Mouse (Mus musculus) erythroblast, adult 5-6 weeks (primary cell): ENCODE results near the gene Klhl5. TPM values are rescaled to one million over a fixed set of nuclear protein-coding genes. Genes with fewer than 3 reads are reported as not detected.
A peak's percentile ranks its signal among the peaks of the same experiment; 100 is the strongest.

Experiments used
- ATAC-seq: replicated peaks from 2 replicates; pipeline ENCODE4 v1.8.0; 2016; ENCODE audit warnings: moderate number of reproducible peaks, mild to moderate bottlenecking, moderate TSS enrichment, inconsistent platforms; ENCODE audit not compliant: poor library complexity, low FRiP score, severe bottlenecking
- total RNA-seq, 2 experiments: library from RNA; stranded (forward) in 1 of 2; stranded (reverse) in 1 of 2; fragments of 150-400 nt in 1 of 2; fragments of 200-764, 138-1000 nt in 1 of 2; gene quantifications; 2 replicates each; pipeline versions ENCODE4 v1.2.3 to v1.2.4; 2015 to 2017; ENCODE audit warnings: low replicate concordance in 2 of 2

The Klhl5 gene
- total RNA-seq, 2 experiments from 2014 or later = 12.9 to 31.1 TPM

GRCm38 (mm10) chr5:65178477-65178876, 71.1 kb downstream of the Klhl5 start:
- no peak for ATAC-seq

- ATAC-seq = no peak
These were observed 73.9 kb downstream of the Klhl5 start for GRCm38 (mm10) chr5:65181160-65181793.

GRCm38 (mm10) chr5:65181794-65182169, 74.4 kb downstream of the Klhl5 start:
- no peak for ATAC-seq

GRCm38 (mm10) chr5:65182268-65182667, 74.9 kb downstream of the Klhl5 start:
- no peak for ATAC-seq

GRCm38 (mm10) chr5:65191601-65192000, 84.3 kb downstream of the Klhl5 start:
- ATAC-seq = no peak

GRCm38 (mm10) chr5:65194441-65194840, 87.1 kb downstream of the Klhl5 start:
- no peak for ATAC-seq

- ATAC-seq = peak; percentile 100
These were observed 92.2 kb downstream of the Klhl5 start, which contains the start of gene Wdr19 for GRCm38 (mm10) chr5:65199346-65200128. Gene Wdr19, plus strand, starts transcription at chr5:65199696.

GRCm38 (mm10) chr5:65204726-65205125, 97.4 kb downstream of the Klhl5 start:
- ATAC-seq = no peak

GRCm38 (mm10) chr5:65213321-65213720, 106.0 kb downstream of the Klhl5 start:
- ATAC-seq = no peak; the same call in 1 of the 2 replicates

Other genes with a start within 250 kb of the Klhl5 start
- 0.19 and 2.9 TPM in 2 replicates for gene Tlr1, start 174.0 kb upstream of the Klhl5 start, total RNA-seq (2015; ENCODE audit: low replicate concordance)
- 1.4 and 1.9 TPM in 2 replicates for gene Tlr1, start 174.0 kb upstream of the Klhl5 start, total RNA-seq (2017; ENCODE audit: low replicate concordance)
- gene Tlr6, start 147.4 kb upstream of the Klhl5 start, total RNA-seq (2015; ENCODE audit: low replicate concordance) = 1.9 and 2.1 TPM in 2 replicates
- gene Tlr6, start 147.4 kb upstream of the Klhl5 start, total RNA-seq (2017; ENCODE audit: low replicate concordance) = 1.1 TPM in 2 replicates
- 0.77 and 1.3 TPM in 2 replicates for gene Fam114a1, start 137.5 kb upstream of the Klhl5 start, total RNA-seq (2015; ENCODE audit: low replicate concordance)
- gene Fam114a1, start 137.5 kb upstream of the Klhl5 start, total RNA-seq (2017; ENCODE audit: low replicate concordance) = 0.34 and 2.8 TPM in 2 replicates
- gene Tmem156, start 15.4 kb upstream of the Klhl5 start, total RNA-seq (2015; ENCODE audit: low replicate concordance) = 1.7 and 2.5 TPM in 2 replicates
- gene Tmem156, start 15.4 kb upstream of the Klhl5 start, total RNA-seq (2017; ENCODE audit: low replicate concordance) = 3.6 and 5.3 TPM in 2 replicates
- gene Wdr19, start 92.2 kb downstream of the Klhl5 start, total RNA-seq (2015; ENCODE audit: low replicate concordance) = 0.58 and 0.63 TPM in 2 replicates
- 0.42 and 1.2 TPM in 2 replicates for gene Wdr19, start 92.2 kb downstream of the Klhl5 start, total RNA-seq (2017; ENCODE audit: low replicate concordance)
- 14.2 and 29.5 TPM in 2 replicates for gene Rfc1, start 228.1 kb downstream of the Klhl5 start, total RNA-seq (2015; ENCODE audit: low replicate concordance)
- gene Rfc1, start 228.1 kb downstream of the Klhl5 start, total RNA-seq (2017; ENCODE audit: low replicate concordance) = 36.8 and 38.2 TPM in 2 replicates
- gene Klb, start 240.8 kb downstream of the Klhl5 start, total RNA-seq (2015; ENCODE audit: low replicate concordance) = not detected in 2 replicates
- gene Klb, start 240.8 kb downstream of the Klhl5 start, total RNA-seq (2017; ENCODE audit: low replicate concordance) = not detected in 2 replicates